Mouse (Mus musculus) MEL (cell line): ENCODE data around the gene N4bp1. TPM values are rescaled to one million over a fixed set of nuclear protein-coding genes. Genes with fewer than 3 reads are reported as not detected.

Experiments
- DNase-seq: peaks from one replicate; pipeline ENCODE4 v3.0.0; 2011; ENCODE audit warnings: low read depth, low spot score
- H3K27ac ChIP-seq: 2 replicates; pipeline ENCODE4 v1.5.1; 2012; ENCODE audit warnings: low read depth, mild to moderate bottlenecking, control low read depth, low read length, moderate library complexity; ENCODE audit not compliant: control insufficient read depth
- H3K27me3 ChIP-seq, 2 experiments: fragments of 150-350 bp in 1 of 2; sonication (generic) in 1 of 2; 2 replicates each; pipeline ENCODE4 v1.6.1; 2012; ENCODE audit warnings: low read length in 2 of 2, mild to moderate bottlenecking in 2 of 2, improper control_type of control experiment in 1 of 2, moderate library complexity in 1 of 2; ENCODE audit not compliant: insufficient read depth in 2 of 2, control insufficient read depth in 1 of 2
- H3K36me3 ChIP-seq, 2 experiments: 2 replicates each; pipeline ENCODE4 v1.6.1; 2012 to 2014; ENCODE audit warnings: low read length in 2 of 2, improper control_type of control experiment in 1 of 2, inconsistent platforms in 1 of 2, mild to moderate bottlenecking in 1 of 2; ENCODE audit not compliant: insufficient read depth in 2 of 2, control insufficient read depth in 1 of 2
- H3K4me1 ChIP-seq, 2 experiments: fragments of 150-350 bp in 1 of 2; sonication (generic) in 1 of 2; 2 replicates each; pipeline ENCODE4 v1.6.1; 2012; ENCODE audit warnings: low read length in 2 of 2, improper control_type of control experiment in 1 of 2, mild to moderate bottlenecking in 1 of 2; ENCODE audit not compliant: insufficient read depth in 2 of 2, control insufficient read depth in 1 of 2
- H3K4me3 ChIP-seq, 2 experiments: fragments of 150-350 bp in 1 of 2; sonication (generic) in 1 of 2; 2 replicates each; pipeline ENCODE4 v1.5.1; 2012; ENCODE audit warnings: low read depth in 2 of 2, low read length in 2 of 2, mild to moderate bottlenecking in 2 of 2, moderate library complexity in 2 of 2, control low read depth in 1 of 2, improper control_type of control experiment in 1 of 2; ENCODE audit not compliant: control insufficient read depth in 1 of 2, insufficient read depth in 1 of 2
- H3K79me2 ChIP-seq: 2 replicates; pipeline ENCODE4 v1.6.1; 2012; ENCODE audit warnings: mild to moderate bottlenecking, low read length, moderate library complexity; ENCODE audit not compliant: control insufficient read depth, poor library complexity, insufficient read depth
- H3K9ac ChIP-seq: 2 replicates; pipeline ENCODE4 v1.6.1; 2012; ENCODE audit warnings: low read depth, mild to moderate bottlenecking, control low read depth, low read length, moderate library complexity; ENCODE audit not compliant: control insufficient read depth, poor library complexity, severe bottlenecking
- H3K9me3 ChIP-seq: fragments of 150-350 bp; sonication (generic); replicated peaks from 2 replicates; pipeline ENCODE4 v1.6.1; 2012; ENCODE audit warnings: mild to moderate bottlenecking, low read length, improper control_type of control experiment, moderate library complexity; ENCODE audit not compliant: insufficient read depth
- BHLHE40 ChIP-seq: IDR thresholded peaks from 2 replicates; pipeline ENCODE4 v1.6.1; 2012; ENCODE audit warnings: low read depth, mild to moderate bottlenecking, inconsistent platforms, low read length, improper control_type of control experiment, borderline replicate concordance
- CTCF ChIP-seq, 3 experiments: IDR thresholded peaks in 2 of 3; conservative IDR thresholded peaks in 1 of 3; 2 replicates each; pipeline ENCODE4 v1.5.1; 2011 to 2012; ENCODE audit warnings: low read length in 3 of 3, low read depth in 2 of 3, mild to moderate bottlenecking in 2 of 3, improper control_type of control experiment in 1 of 3, inconsistent platforms in 1 of 3, mixed read lengths in 1 of 3, moderate library complexity in 1 of 3; ENCODE audit not compliant: control insufficient read depth in 1 of 3, insufficient read depth in 1 of 3, poor library complexity in 1 of 3, severe bottlenecking in 1 of 3
- EP300 ChIP-seq, 2 experiments: IDR thresholded peaks; 2 replicates each; pipeline ENCODE4 v1.6.1; 2011; ENCODE audit warnings: improper control_type of control experiment in 2 of 2, low read length in 2 of 2, low read depth in 1 of 2, mild to moderate bottlenecking in 1 of 2
- GABPA ChIP-seq: IDR thresholded peaks from 2 replicates; pipeline ENCODE4 v1.6.1; 2012; ENCODE audit warnings: low read depth, mild to moderate bottlenecking, inconsistent platforms, low read length, improper control_type of control experiment, moderate library complexity
- GATA1 ChIP-seq: IDR thresholded peaks from 2 replicates; pipeline ENCODE4 v1.6.1; 2011; ENCODE audit warnings: low read depth, low read length, improper control_type of control experiment
- HCFC1 ChIP-seq: IDR thresholded peaks from 2 replicates; pipeline ENCODE4 v1.6.1; 2012; ENCODE audit warnings: low read depth, mild to moderate bottlenecking, inconsistent platforms, low read length, improper control_type of control experiment, moderate library complexity
- JUND ChIP-seq: IDR thresholded peaks from 2 replicates; pipeline ENCODE4 v1.6.1; 2011; ENCODE audit warnings: low read depth, mild to moderate bottlenecking, improper control_type of control experiment, low read length
- MAX ChIP-seq: IDR thresholded peaks from 2 replicates; pipeline ENCODE4 v1.6.1; 2011; ENCODE audit warnings: low read length, improper control_type of control experiment
- MXI1 ChIP-seq: IDR thresholded peaks from 2 replicates; pipeline ENCODE4 v1.6.1; 2011; ENCODE audit warnings: mild to moderate bottlenecking, low read depth, low read length, improper control_type of control experiment
- MYB ChIP-seq: IDR thresholded peaks from 2 replicates; pipeline ENCODE4 v1.6.1; 2011; ENCODE audit warnings: mild to moderate bottlenecking, low read depth, low read length, improper control_type of control experiment
- MYC ChIP-seq: IDR thresholded peaks from 2 replicates; pipeline ENCODE4 v1.6.1; 2011; ENCODE audit warnings: low read depth, mild to moderate bottlenecking, low read length, improper control_type of control experiment, moderate library complexity
- NRF1 ChIP-seq: IDR thresholded peaks from 2 replicates; pipeline ENCODE4 v1.6.1; 2014; ENCODE audit warnings: low read depth, mild to moderate bottlenecking, inconsistent platforms, low read length, improper control_type of control experiment, moderate library complexity; ENCODE audit not compliant: poor library complexity, insufficient read depth, severe bottlenecking
- POLR2A ChIP-seq, 2 experiments: IDR thresholded peaks; 2 replicates each; pipeline ENCODE4 v1.6.1; 2011 to 2012; ENCODE audit warnings: low read length in 2 of 2, mild to moderate bottlenecking in 2 of 2, control low read depth in 1 of 2, improper control_type of control experiment in 1 of 2, low read depth in 1 of 2, moderate library complexity in 1 of 2; ENCODE audit not compliant: control insufficient read depth in 1 of 2, insufficient read depth in 1 of 2, poor library complexity in 1 of 2
- POLR2AphosphoS5 ChIP-seq: IDR thresholded peaks from 2 replicates; pipeline ENCODE4 v1.6.1; 2012; ENCODE audit warnings: low read depth, borderline replicate concordance, mild to moderate bottlenecking, inconsistent platforms, low read length, moderate library complexity, mixed read lengths
- RAD21 ChIP-seq: IDR thresholded peaks from 2 replicates; pipeline ENCODE4 v1.6.1; 2011; ENCODE audit warnings: mild to moderate bottlenecking, low read depth, low read length, improper control_type of control experiment
- RCOR1 ChIP-seq: IDR thresholded peaks from 2 replicates; pipeline ENCODE4 v1.6.1; 2012; ENCODE audit warnings: low read depth, mild to moderate bottlenecking, inconsistent platforms, low read length, improper control_type of control experiment
- SMC3 ChIP-seq: IDR thresholded peaks from 2 replicates; pipeline ENCODE4 v1.6.1; 2011; ENCODE audit warnings: low read depth, low read length, improper control_type of control experiment
- USF1 ChIP-seq: IDR thresholded peaks from 2 replicates; pipeline ENCODE4 v1.6.1; 2014; ENCODE audit warnings: low read depth, mild to moderate bottlenecking, inconsistent platforms, low read length, improper control_type of control experiment, moderate library complexity
- ZC3H11A ChIP-seq: IDR thresholded peaks from 2 replicates; pipeline ENCODE4 v1.6.1; 2012; ENCODE audit warnings: low read depth, mild to moderate bottlenecking, inconsistent platforms, low read length, improper control_type of control experiment
- ZKSCAN1 ChIP-seq: IDR thresholded peaks from 2 replicates; pipeline ENCODE4 v1.6.1; 2012; ENCODE audit warnings: low read depth, mild to moderate bottlenecking, inconsistent platforms, low read length, improper control_type of control experiment, moderate library complexity
- ZMIZ1 ChIP-seq: IDR thresholded peaks from 2 replicates; pipeline ENCODE4 v1.6.1; 2012; ENCODE audit warnings: low read depth, mild to moderate bottlenecking, inconsistent platforms, low read length, improper control_type of control experiment, moderate library complexity
- ZNF384 ChIP-seq: IDR thresholded peaks from 2 replicates; pipeline ENCODE4 v1.6.1; 2012; ENCODE audit warnings: low read depth, mild to moderate bottlenecking, inconsistent platforms, low read length, improper control_type of control experiment
- polyA plus RNA-seq, 2 experiments: library from polyadenylated mRNA; stranded (reverse) in 1 of 2; unstranded in 1 of 2; fragments of >175 nt in 1 of 2; fragments of >200 nt in 1 of 2; gene quantifications; 2 replicates each; pipeline versions ENCODE4 v1.2.1 to v1.2.4; 2012; ENCODE audit warnings: low replicate concordance in 2 of 2, low read depth in 1 of 2; ENCODE audit not compliant: insufficient read length in 2 of 2, insufficient read depth in 1 of 2, missing spikeins in 1 of 2
- total RNA-seq: library from RNA; depleted of rRNA; stranded (reverse); fragments of 300-350 nt; gene quantifications from 2 replicates; pipeline ENCODE4 v1.2.3, GENCODE M21; 2012

Gene N4bp1
- total and polyA plus RNA-seq, 3 experiments, result 13.4 to 24.0 TPM; not detected in 1

DNA sequence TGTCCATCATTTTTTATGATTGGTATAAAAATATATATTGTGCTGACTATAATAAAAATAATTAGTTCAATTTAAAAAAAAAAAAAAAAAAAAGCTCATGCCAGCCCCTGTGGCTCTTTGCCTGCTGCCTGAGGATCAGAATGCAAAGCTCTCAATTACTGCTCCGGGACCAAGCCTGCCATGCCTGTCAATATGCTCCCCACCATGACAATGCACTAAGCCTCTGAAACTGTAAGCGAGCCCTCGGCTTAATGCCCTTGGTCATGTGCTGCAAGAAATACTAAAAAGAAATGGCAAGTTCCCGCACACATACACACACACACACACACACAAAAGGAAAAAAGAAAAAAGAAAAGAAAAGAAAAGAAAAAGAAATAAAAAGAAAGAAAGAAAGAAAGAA, 60.3 kb downstream of the N4bp1 start:
- Histone ChIP-seq H3K9me3 (no peaks in the 10 kb centered on the region), H3K79me2 (no peaks in the 10 kb centered on the region), H3K27ac (no peak overlapping the region), H3K27me3 (no peaks in the 10 kb centered on the region), H3K36me3 (no peaks in the 10 kb centered on the region), H3K4me3 (no peak overlapping the region), H3K4me1 (no peaks in the 10 kb centered on the region; a peak in 1 of 4 replicates), H3K9ac (no peak overlapping the region)
- TF ChIP-seq NRF1, result no peak
- no peak for TF ChIP-seq MAX
- no peak for TF ChIP-seq ZKSCAN1
- no peak for TF ChIP-seq MXI1
- no peak for TF ChIP-seq MYB
- no peak for DNase-seq

DNA sequence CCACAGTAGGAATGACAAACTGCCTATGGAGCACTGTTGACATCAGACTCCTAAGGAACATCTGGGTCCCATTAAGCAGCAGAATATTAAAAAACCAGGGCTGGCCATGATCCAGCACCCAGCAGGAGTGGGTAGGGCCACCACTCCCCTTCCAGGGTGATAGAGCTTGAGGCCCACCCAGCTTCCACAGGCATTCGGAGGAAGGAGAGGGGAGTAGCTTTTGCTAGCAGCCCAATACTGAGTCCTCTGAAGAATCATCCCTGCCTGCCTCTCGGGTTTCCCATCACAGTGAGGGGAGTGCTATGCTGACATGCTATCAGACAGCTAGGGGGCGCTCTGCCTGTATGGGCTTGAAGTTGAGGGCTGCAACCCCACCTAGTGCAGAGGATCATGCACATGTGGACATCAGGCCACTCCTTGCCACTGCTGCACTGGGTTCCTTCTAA, 64.3 kb downstream of the N4bp1 start:
- Histone ChIP-seq H3K4me3 (no peak overlapping the region), H3K27me3 (no peaks in the 10 kb centered on the region), H3K27ac (no peak overlapping the region), H3K9me3 (no peaks in the 10 kb centered on the region), H3K36me3 (no peaks in the 10 kb centered on the region), H3K4me1 (no peaks in the 10 kb centered on the region; a peak in 1 of 4 replicates), H3K79me2 (no peaks in the 10 kb centered on the region), H3K9ac (no peak overlapping the region)
- peak; percentile 55 for DNase-seq
- TF ChIP-seq ZNF384, result no peak
- no peak for TF ChIP-seq POLR2A (IDR thresholded peaks at IDR 0.05; ENCODE audit: control insufficient read depth in 1 of 2, insufficient read depth in 1 of 2, low read depth in 1 of 2, low read length in 2 of 2, poor library complexity in 1 of 2)
- no peak for TF ChIP-seq POLR2AphosphoS5
- no peak for TF ChIP-seq EP300 (IDR thresholded peaks at IDR 0.05; ENCODE audit: low read depth in 1 of 2, low read length in 2 of 2)
- TF ChIP-seq MYC, result no peak
- TF ChIP-seq NRF1, result no peak
- TF ChIP-seq GATA1, result no peak
- TF ChIP-seq USF1, result no peak
- TF ChIP-seq ZKSCAN1, result no peak
- no peak for TF ChIP-seq MXI1
- peak; percentile 57 for TF ChIP-seq SMC3
- TF ChIP-seq ZMIZ1, result no peak
- TF ChIP-seq BHLHE40, result no peak
- TF ChIP-seq RAD21, result peak; percentile 45
- peak; percentile 40 for TF ChIP-seq ZC3H11A
- no peak for TF ChIP-seq GABPA
- TF ChIP-seq HCFC1, result no peak
- peak; percentile 70 to 79 (median 76) for TF ChIP-seq CTCF (IDR thresholded peaks at IDR 0.05 in 2 of 3, conservative IDR thresholded peaks at IDR 0.05 in 1 of 3; ENCODE audit: control insufficient read depth in 1 of 3, insufficient read depth in 1 of 3, low read depth in 2 of 3, low read length in 3 of 3, poor library complexity in 1 of 3, severe bottlenecking in 1 of 3)
- TF ChIP-seq MYB, result no peak
- no peak for TF ChIP-seq RCOR1
- no peak for TF ChIP-seq JUND
